Mouse (Mus musculus): ENCODE measurements at regions not wholly inside any gene's neighbourhood (a gene's known extent, or its start where the extent isn't known, plus 50 kb on each side); places are given as distances from the start of the nearest gene placed in this dataset.

DNA sequence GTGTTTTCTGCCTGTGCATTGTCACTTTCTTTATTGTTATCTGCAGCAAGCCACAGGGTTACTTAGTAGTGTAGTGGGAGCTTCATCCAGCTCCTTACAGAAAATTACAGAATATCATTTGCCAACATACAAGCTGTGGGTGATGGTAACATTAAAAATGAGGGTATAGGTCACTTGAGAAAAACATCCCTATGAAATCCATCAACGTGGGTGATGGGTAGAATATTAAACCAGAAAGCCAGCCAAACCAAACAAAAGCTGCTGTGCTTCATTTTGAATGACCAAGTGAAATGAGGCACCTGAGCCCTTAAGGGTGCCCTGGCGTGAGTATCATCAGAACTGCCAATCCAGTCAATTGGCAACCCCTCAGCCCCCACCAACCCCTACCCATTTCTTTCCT is 58.1 kb upstream of the Slc7a14 start:
- Histone ChIP-seq H3K27me3 (ENCODE audit: control insufficient read depth, insufficient read depth, low read length) (no peaks in the 10 kb centered on the region), H3K4me1 (replicated peaks; ENCODE audit: control insufficient read depth, insufficient read depth, low read length) (no peaks in the 10 kb centered on the region), H3K36me3 (ENCODE audit: control insufficient read depth, insufficient read depth, low read length) (no peaks in the 10 kb centered on the region), H3K4me3 (ENCODE audit: low read depth, low read length) (no peak overlapping the region), H3K9ac (ENCODE audit: low read depth, low read length) (no peak overlapping the region), H3K9me3 (ENCODE audit: control insufficient read depth, low read length) (no peaks in the 10 kb centered on the region), H3K27ac (ENCODE audit: low read depth, low read length) (no peak overlapping the region), H3K4me2 (replicated peaks; ENCODE audit: low read depth, low read length) (no peak overlapping the region)
- ATAC-seq (ENCODE audit: low FRiP score) (no peak), DNase-seq (ENCODE audit: low spot score) (no peak)
- 82% methylated on average over 2 of the region's 2 CpGs for WGBS

Measured in hindbrain, embryonic 11.5 days (tissue).